Mouse (Mus musculus) cerebellum, adult 9-11 months (tissue): Measurements from ENCODE around the gene Med10.
A peak's percentile ranks its signal among the peaks of the same experiment; 100 is the strongest.

Experiments
- DNase-seq: peaks from one replicate; pipeline ENCODE4 v3.0.0; 2022

The Med10 gene

DNA sequence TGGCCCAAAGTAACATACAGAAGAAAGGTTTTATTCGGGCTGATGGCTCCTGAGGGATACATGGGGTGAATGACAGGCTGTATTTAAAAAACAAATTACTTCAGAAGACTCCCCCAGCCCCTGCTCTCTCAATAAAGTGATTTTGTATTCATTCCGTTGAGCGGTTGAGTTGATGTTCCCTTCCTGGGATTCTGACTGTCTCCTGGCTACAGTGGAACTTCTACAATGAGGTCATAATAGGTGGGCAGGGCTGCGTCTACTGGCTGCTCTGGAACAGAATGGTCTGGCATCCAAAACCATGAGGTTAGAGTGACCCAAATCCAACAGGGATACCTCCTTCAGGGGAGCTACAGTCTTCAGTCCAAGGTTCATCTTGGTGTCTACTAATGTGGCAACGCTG is at the start of gene Med10:
TSS of gene Med10 (plus strand) at position 301 of the 400 bp plus-strand sequence.
- no peak for DNase-seq

DNA sequence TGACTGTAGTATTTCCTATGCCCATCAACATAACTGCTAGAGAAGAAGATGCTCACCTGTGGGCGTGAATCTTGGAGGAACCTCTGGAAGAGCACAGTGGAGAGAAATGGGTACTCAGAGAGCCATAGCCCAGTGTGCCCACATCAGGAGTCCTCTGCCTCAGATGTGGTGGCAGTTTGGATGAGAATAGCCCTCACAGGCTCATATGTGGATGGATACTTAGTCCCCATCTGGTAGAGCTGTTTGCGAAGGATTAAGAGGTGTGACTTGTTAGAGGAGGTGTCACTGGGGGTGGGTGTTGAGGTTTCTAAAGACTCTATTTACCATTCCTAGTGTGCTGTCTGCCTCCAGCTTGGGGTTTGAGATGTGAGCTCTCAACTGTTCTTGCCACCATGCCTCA is 49.3 kb upstream of the Med10 start:
- DNase-seq = no peak

DNA sequence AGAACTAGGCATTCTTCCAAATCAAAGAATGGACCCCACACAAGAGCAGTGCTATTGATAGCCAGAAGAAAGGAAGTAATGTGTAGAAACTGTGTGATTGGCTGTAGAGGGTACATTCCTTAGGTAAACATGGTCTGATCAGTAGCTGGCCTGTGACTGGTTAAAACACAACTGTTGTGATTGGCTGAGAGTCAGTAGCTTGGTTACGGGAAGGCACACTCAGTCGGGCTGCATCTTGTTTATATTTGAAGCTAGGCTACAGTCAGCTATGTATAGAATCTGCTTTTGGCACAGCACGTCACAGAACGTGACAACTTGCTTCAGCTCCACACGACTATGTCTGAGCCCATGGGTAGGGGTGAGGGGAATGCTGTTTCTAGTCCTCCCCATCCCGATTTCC is 43.2 kb upstream of the Med10 start:
- no peak for DNase-seq

DNA sequence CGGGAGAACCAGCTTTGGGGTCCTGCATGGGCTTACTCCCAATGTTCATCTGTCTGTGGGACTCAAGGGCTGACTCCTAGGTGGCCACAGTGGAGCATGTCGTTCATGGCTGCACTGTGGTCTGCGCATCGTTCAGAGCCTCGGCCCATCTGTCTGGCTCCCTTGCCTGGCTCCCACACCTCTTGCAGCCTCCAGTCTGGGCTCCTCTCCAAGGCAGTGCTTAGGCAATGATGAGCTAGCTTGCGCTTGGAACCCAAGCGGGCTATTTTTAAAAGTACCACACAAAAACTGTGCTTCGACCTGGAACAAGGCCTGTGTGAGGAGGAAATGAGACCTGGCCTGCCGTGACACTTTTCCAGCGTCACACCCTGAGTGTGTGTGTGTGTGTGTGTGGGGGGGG is 40.8 kb upstream of the Med10 start:
- peak; percentile 91 for DNase-seq

DNA sequence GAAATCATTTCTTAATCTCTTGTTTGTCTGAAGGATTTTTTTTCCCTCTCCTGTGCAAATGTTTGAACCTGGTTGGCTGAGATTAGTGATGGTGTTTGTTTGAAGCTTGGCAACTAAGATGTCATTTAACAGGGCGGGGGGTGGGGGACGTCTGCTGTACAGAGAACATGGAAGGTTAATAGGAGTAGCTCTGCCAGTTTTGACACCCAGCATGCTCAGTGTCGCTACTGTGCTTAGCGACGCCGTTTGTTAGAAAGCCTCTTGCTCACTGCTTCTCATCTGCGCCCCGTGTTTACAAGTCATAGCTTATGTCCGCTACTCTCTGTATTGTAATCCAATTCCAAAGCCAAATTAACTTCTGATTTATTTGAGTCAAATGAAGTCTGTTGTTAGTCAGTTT is 37.5 kb upstream of the Med10 start:
- DNase-seq = no peak

DNA sequence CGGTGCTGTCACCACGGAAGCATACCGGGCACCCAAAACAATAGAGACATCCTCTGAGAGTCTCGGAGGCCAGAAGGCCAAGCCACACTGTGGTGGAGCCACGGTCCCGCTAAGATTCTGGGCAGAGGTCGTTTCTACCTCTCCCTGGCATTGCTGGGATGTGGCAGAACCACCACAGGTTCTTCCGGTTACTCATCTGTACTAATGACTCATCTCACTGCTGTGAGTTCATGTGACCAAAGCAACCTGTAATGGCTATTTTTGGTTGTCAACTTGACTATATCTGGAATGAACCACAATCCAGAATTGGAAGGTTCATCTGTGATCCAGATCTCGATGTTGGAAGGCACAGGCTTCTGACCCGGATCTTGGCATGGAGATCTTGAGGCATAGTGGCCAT is 34.0 kb upstream of the Med10 start:
- no peak for DNase-seq

DNA sequence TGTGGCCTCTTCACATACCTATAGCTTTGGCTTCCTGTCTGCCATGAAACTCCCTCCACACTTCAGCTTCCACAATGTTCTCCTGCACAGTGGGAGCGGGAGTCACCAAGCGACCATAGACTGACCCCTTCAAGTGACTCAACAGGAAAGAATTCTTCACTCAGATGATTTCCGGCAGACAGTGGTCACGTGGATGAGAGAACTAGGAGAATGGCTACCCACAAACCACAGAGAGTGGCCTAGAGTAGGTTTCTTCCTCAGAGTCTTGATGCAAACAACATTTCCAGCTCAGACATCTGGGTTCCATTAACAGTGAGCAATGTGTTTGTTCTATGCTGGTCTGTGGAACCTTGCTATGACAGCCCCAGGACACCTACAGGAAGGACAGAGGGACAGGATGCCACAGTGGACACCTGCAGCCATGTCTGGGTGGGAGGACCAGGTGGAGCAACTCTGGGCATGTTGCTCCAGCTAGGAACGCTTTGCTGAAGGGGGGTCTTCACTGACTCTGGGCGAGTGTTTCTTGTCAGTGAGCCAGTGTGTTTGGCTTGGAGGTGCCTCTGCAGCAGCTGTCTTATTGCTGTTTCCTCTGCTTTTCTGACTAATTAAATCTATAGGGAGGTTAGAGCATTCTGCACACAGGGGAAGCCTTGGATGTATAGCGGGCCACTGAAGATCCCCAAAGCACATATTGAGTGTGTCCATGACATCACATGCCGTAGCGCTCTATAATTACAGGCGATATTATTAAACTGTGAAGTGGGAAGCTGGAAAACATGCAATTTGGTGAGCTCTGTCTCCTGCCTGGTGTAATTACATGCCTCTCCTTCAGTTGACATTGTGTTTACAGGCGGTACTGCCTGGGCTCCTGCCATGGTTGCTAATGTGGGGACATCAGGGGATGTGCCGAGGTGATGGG is 31.4 kb upstream of the Med10 start:
- DNase-seq = no peak

DNA sequence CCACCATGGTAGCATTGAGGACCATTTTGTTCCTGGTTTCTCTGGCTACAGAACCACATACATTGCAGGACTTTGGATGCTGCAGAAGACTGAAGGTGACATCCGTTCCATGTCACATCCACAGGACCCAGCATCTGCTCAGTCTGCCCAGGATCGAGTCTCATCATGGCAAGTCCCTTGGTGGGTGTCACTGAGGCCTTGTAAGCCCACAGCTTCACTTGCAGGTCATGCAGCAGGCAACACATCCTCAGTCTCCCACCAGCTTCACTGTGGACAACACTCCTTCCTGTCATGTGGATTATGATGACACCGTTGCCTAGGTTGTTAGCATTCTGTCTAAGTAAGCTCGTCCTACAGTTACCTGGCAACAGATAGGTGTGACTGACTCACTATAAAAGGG is 29.8 kb upstream of the Med10 start:
- DNase-seq = no peak

DNA sequence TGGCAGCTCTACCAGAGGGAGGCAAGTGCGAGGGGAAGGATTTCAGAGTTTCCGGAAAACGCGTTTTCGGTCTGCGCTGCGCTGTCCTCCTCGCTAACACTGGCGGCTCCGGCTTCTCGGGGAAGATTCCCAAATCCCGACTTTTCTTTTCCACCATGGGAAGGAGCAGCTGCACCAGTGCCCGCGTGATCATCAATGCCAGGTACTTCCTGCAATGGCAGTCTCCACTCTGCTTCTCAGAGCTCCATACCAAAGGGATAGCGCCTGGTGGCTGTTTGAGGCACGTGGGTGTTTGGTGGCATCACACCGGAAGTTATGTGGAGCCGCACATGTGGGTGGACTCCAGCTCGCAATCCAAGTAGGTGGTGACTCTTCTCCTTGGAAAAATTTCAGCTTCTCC is 24.0 kb upstream of the Med10 start:
- no peak for DNase-seq

DNA sequence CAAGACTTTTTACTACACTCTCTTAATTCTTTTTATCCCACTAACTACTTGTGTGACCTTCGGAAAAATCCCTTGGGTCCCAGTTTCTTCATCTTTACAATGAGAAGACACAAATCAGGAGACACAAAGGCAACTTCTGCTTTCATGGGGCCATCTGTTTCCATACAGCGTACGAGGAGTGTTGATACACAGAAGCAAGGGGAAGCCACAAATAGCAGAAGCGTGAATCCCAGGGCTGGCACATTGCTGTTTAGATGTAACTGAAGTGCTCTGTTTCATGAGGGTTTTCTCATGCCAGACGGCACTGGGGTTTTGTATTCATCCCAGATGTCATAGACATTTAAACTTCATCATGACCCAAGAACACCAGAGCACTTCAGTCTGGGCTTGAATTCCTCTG is 13.5 kb upstream of the Med10 start:
- DNase-seq = no peak

DNA sequence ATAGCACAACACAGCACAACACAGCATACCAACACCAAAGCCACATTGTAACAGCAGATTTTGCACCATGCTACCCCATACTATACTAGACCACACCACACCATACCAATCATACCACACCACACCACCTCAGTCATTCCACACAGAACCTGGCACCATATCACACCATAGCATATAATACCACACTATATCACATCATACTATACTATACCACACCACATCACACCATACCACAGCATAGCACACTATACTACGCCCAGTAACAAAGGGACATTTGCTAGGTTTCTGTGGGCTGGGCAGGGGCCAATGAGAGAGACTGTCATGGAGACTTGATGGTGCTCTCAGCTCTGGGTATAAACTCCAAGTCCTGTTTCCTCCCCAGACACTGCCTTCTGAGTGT is 10.4 kb upstream of the Med10 start:
- DNase-seq = no peak

DNA sequence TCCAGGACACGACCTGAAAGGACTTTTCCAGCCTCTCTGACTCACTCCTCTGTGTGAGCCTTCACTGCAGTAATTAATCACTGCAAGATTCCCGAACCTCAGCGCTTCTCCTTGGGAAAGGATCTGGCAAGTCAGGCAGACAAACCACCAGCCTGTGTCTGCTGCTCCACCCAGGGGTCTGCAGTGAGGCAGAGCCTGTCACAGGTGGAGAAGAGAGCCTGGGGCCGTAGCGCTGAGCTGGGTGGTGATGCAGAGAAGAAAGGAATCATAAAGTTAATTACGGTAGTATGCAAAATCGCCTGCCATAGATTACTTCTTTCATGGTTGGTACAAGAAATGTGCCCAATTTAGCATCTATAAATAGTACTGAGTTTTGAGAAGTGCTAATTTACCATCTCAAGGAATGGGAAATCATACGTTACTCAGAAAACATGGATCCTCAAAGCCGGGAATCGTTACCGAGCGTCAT is 9.6 kb upstream of the Med10 start:
- no peak for DNase-seq

DNA sequence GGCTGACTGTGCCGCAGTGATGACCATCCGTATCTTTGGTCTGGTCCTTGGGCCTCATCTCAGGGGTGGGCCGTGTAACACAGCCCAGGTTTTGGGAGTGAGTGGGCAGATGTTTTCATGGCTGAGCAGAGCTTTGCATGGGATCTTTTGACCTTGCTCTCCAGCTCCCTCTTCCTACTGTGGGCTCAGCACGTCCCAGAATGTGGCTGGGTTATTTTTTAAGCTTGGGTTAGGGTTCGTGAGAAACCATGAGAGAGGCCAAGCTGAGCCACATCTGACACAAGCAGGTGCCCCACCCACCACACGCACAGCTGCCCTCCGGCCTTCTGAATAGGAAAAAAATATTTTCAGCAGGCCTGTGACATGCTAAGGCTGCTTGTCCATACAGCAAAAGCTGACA is 7.4 kb upstream of the Med10 start:
- no peak for DNase-seq

DNA sequence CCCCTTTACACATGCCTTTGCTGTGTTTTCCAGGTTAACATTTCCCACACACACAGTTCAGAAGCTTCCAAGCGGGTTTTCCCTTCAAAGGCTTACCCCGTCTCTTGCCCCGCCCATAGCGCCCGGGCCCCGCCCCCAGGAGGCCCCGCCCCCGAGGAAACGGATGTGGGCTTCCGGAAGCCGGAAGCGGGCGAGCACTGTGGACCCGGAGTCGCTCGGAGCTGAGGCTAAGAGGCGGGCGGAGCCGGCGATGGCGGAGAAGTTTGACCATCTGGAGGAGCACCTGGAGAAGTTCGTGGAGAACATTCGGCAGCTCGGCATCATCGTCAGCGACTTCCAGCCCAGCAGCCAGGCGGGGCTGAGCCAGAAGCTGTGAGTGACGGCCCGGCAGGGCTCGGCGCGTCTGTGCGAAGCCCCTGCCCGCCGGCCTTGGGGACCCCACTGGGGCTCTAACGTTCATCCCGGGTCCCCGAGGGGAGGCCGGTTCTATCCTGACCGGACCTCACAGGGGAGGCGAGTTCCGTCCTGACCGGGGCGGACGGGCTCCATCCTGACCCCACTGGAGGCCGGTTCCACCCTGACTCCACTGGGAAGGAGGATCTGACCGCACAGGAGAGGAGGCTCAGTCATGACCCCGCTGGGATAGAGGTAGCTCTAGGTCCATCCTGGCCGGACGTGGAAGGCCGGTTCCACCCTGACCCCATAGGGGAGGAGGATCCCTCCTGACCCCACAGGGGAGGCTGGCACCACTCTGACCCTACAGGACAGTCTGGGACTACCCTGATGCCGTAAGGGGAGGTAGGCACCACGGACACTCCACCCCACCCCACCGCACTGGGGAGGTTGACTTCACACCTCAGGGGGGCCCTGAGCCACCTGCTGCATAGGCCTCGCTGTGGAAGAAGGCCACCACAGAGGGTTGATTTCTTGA is 7.8 kb downstream of the Med10 start:
- peak; percentile 85 for DNase-seq

DNA sequence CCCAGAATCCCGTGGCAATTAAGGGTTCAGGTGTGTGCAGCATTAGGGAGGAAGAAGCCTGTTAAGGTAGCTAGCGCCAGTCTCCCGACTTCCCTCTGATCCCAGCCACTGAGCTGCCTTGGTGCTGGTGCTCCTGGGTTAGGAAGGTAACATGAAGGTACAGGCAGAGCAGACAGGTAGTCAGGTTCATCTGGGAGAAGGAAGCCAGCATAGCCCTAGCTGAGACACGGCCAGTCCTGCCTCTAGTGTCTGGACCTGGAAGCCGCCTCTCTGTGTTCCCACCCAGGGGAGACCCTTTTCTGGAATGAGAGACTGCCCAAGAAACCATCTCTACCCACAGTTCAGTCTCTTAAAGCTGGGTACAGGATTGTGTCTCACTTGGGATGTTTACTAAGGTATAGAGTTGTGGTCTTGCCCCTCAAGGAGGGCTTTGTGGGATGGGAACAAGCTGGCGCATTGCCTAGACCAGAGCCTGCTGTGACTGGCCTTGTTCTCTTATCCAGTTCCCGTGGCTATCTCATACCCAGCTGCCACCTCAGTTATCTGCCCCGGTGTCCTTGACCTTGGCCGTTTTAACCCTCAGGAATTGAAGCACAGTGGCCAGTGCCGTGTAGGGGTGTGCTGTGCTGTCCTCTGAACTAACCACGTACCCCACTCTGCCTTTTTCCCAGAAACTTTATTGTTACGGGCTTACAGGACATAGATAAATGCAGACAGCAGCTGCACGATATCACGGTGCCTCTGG is 8.9 kb downstream of the Med10 start:
- DNase-seq = peak; percentile 22

DNA sequence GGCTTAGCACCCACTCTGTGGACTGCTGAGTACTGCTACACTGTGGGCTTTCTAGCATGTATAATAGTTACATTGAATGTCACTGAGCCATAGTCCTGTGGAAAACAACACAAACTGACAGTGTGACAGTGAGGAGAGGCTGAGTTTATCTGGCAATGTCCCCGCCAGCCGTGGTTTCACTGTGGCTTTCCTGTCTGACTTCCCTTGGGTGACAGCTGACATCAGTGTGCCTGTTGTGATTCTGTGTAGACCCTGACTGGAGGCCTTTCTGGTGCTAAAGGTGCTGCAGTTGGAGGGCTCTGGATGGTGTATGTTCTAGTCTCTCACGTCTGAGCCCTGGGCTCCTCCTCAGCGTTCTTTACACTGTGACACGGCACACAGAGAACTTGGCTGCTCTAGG is 11.7 kb downstream of the Med10 start:
- no peak for DNase-seq

DNA sequence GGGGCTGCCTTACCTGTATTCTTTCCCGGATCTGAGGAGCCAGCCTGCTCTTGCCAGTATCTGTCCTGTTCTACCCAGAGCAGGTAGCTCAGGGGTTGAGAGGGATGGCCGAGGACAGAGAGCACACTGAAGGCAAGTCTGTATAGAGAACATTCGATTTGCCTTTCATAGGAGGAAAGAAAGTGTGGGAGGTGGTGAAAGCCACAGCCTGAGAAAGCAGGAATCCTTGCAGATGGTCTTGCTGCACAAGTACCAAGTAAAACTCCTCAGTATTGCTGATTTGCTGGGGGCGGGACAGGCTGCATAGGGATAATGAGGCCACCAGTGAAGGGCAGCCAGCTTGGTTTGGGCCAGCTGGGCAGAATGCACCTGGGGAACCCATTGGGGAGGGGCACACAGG is 16.1 kb downstream of the Med10 start:
- DNase-seq = no peak

DNA sequence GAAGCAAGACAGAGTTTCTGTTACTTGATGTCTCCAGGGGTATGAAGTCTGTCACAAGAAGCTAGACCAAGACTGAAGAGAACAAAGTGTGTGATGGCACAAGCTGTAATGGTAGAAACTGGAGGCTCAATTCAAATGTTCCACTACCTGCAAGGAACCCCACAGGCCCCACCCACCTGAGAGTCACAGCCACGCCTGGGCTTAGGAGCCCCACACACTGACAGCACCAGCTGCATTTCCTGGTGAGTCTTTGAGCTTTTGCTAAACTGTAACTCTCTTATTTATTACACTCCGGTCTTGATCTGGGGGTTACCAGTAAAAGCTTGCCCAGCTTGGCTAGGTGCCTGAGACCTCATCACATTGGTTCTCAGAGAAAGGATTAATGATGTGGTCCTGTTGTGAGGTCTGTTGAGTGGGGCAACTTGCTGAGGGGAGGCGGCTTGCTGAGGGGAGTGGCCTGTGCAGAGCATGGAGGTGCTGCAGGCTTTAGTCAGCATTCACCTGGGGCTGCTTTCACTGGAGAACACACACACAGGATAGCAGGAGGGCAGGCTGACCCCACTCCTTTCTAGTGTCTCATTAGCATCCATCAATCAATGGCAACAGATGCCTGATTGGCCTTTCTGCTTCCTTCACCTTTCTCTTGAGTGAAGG is 19.1 kb downstream of the Med10 start:
- no peak for DNase-seq

DNA sequence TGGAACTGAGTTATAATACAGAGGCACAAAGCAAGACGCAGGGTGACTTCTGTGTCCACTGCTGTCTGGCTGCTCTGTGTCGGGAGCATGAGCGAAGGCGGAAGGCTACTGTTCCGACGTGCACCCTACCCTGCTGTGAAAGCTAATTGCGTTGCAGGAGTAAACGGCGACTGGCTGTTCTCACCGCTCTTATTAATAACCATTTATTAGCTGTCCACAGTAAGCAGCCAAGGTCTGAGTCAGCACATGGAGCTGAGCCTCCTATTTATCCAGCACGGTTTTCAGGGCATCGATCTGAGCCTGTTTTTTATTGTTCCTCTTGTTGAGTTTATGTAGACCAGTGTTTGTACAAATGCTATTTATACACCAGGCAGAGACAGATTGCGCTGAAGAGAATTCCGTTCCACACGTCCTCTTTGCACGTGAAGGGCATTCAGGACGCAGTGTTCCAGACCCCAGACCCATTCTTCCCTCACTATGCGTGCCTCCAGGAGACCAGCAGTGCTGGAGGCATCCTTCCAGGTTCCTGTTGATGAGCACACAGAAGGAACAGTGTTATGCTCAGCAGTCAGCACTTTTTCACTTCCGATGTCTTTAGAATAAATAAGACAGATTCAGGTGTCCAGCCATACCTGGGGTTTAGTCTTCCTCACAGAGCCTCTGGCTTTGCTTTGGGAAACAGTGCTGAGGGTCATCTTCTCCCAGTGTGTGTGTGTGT is 21.9 kb downstream of the Med10 start:
- no peak for DNase-seq

DNA sequence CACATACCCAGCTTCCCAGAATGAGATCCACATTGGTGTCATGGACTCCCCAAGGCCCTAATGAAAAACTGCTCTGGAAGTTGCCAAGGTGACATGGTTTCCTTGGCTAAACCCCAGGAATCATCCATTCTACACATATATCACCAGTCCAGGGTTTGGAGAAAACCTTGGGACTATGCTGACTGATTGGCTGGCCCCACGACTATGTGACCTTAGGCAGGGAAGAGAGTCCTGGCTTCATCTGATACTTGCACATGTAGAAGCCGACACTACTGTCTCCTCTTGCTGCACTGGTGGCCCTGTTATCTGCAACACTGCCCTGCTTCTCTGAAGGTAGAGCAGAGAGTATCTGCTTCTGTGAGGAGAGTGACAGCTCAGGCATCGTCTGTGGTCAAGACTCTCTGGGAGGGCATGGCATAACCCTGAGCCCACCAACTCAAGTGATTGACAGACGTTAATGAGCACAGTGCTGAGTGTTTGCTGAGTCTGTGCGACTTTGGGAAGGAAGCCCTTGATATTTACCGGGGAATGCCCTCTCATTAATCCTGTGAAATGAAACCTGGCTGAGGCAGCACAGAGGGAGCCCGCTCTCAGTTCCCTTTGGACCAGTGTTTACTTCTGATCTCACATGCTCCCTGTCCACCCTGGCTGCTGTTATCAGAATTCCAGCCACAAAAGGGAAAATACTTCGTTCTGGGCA is 23.4 kb downstream of the Med10 start:
- DNase-seq = no peak

DNA sequence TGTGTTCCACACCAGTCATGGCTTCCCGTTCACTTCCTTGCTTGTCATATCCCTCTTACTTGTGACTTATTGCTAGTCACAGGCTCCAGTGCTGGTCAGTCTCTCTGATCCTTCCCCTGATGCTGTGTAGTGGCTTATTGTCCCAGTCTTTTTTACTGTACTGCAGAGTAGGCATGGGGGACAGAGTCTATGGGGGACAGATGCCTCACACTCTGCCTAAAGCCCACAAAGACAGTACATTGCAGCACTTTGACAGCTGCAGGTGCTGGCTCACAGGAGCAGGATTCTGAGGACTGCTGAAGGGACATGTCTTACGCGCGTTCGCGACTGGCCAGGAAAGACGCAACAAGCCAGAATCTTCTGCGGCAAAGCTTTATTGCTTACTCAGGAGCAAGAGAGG is 28.4 kb downstream of the Med10 start:
- DNase-seq = no peak
